Mouse (Mus musculus): ENCODE measurements around the gene Rfc2. TPM values are rescaled to one million over a fixed set of nuclear protein-coding genes. Genes with fewer than 3 reads are reported as not detected.

Gene Rfc2
- polyA plus RNA-seq, 1 experiment from 2014 or later: 324 TPM

DNA sequence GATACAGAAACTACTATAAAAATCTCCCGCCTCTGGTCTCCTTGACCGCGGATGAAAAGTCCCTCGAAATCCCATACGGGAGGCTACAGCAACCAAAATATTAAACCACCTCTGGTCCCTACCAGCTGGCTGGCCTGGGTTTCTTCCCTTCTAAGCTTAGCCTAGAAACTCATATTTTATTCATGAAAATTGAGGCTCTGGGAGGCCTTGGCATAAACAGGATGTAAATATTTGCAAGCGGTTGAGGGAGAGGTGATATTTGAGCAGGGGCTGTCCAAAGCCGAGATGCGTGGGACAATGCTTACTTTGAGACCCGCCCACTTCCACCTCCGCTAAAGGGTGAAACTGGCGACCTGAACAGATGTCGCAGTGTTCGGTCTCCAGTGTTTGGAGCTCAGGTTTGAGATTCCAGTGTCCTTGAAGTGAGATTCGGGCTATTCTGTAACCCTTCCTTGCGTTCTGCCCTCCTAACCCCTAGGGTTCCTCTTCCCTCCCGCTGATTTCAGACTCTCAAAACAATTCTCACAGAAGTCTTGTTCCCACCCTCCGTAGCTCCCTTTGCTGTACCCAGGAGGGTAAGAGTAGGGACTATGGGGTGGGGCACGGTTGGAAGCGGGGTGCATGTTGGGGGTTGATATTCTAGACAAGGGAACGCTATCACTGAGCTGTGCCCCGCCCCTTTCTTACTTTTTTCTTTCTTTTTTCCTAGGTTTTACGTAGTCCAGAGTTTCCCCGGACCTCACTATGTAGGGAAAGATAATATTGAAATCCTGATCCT is 9.2 kb upstream of the Rfc2 start:
- peak overlapping the region; percentile 43 for H3K4me3 ChIP-seq (ENCODE audit: low read depth, low read length)
- H3K9ac ChIP-seq (ENCODE audit: low read length): peak overlapping the region; percentile 58
- WGBS: 2% methylated on average over 23 of the region's 23 CpGs
- DNase-seq (ENCODE audit: low spot score): peak; percentile 71
- H3K9me3 ChIP-seq (ENCODE audit: control insufficient read depth, low read length): no peaks in the 10 kb centered on the region
- peaks cover 4% of the 10 kb centered on the region; the same call in 1 of the 2 replicates for H3K4me1 ChIP-seq (ENCODE audit: control insufficient read depth, insufficient read depth, low read length)
- no peak overlapping the region for H3K27ac ChIP-seq (ENCODE audit: low read depth, low read length)
- H3K27me3 ChIP-seq (ENCODE audit: control insufficient read depth, insufficient read depth, low read length): no peaks in the 10 kb centered on the region
- peak; percentile 35; the same call in 1 of the 2 replicates for ATAC-seq (ENCODE audit: insufficient read depth, low FRiP score, low TSS enrichment)
- H3K36me3 ChIP-seq (ENCODE audit: control insufficient read depth, insufficient read depth, low read length): no peaks in the 10 kb centered on the region
- peak overlapping the region; percentile 72 for H3K4me2 ChIP-seq (ENCODE audit: low read depth)

GRCm38 (mm10) chr5:134572508-134573214 is 8.5 kb upstream of the Rfc2 start:
- Histone ChIP-seq H3K36me3 (ENCODE audit: control insufficient read depth, insufficient read depth, low read length) (no peaks in the 10 kb centered on the region), H3K4me1 (ENCODE audit: control insufficient read depth, insufficient read depth, low read length) (peaks cover 4% of the 10 kb centered on the region; the same call in 1 of the 2 replicates), H3K4me2 (ENCODE audit: low read depth) (peak overlapping the region; percentile 72), H3K27me3 (ENCODE audit: control insufficient read depth, insufficient read depth, low read length) (no peaks in the 10 kb centered on the region), H3K9ac (ENCODE audit: low read length) (peak overlapping the region; percentile 58; the same call in 1 of the 2 replicates), H3K9me3 (ENCODE audit: control insufficient read depth, low read length) (no peaks in the 10 kb centered on the region), H3K27ac (ENCODE audit: low read depth, low read length) (no peak overlapping the region), H3K4me3 (ENCODE audit: low read depth, low read length) (peak overlapping the region; percentile 43; the same call in 1 of the 2 replicates)
- no peak for ATAC-seq (ENCODE audit: insufficient read depth, low FRiP score, low TSS enrichment)
- WGBS: 39% methylated on average over 10 of the region's 10 CpGs
- DNase-seq (ENCODE audit: low spot score): no peak

- no peak for DNase-seq (ENCODE audit: low spot score)
- no peak for ATAC-seq (ENCODE audit: insufficient read depth, low FRiP score, low TSS enrichment)
- Histone ChIP-seq H3K4me3 (ENCODE audit: low read depth, low read length) (no peak overlapping the region), H3K36me3 (ENCODE audit: control insufficient read depth, insufficient read depth, low read length) (no peaks in the 10 kb centered on the region), H3K4me1 (ENCODE audit: control insufficient read depth, insufficient read depth, low read length) (peaks cover 4% of the 10 kb centered on the region; the same call in 1 of the 2 replicates), H3K9me3 (ENCODE audit: control insufficient read depth, low read length) (no peaks in the 10 kb centered on the region), H3K27me3 (ENCODE audit: control insufficient read depth, insufficient read depth, low read length) (no peaks in the 10 kb centered on the region), H3K27ac (ENCODE audit: low read depth, low read length) (no peak overlapping the region), H3K9ac (ENCODE audit: low read length) (no peak overlapping the region), H3K4me2 (ENCODE audit: low read depth) (no peak overlapping the region)
- WGBS: 94% methylated on average over 5 of the region's 5 CpGs
Measured at GRCm38 (mm10) chr5:134575833-134576232, 5.3 kb upstream of the Rfc2 start.

- WGBS: 78% methylated on average over 14 of the region's 14 CpGs
- no peak for DNase-seq (ENCODE audit: low spot score)
Measured at GRCm38 (mm10) chr5:134576517-134577220, 4.5 kb upstream of the Rfc2 start.

GRCm38 (mm10) chr5:134577534-134577933 is 3.6 kb upstream of the Rfc2 start:
- H3K4me2 ChIP-seq (ENCODE audit: low read depth): no peak overlapping the region
- peaks cover under 1% of the 10 kb centered on the region; the same call in 1 of the 2 replicates for H3K4me1 ChIP-seq (ENCODE audit: control insufficient read depth, insufficient read depth, low read length)
- H3K27ac ChIP-seq (ENCODE audit: low read depth, low read length): no peak overlapping the region
- H3K9ac ChIP-seq (ENCODE audit: low read length): no peak overlapping the region
- DNase-seq (ENCODE audit: low spot score): no peak
- H3K27me3 ChIP-seq (ENCODE audit: control insufficient read depth, insufficient read depth, low read length): no peaks in the 10 kb centered on the region
- no peaks in the 10 kb centered on the region for H3K36me3 ChIP-seq (ENCODE audit: control insufficient read depth, insufficient read depth, low read length)
- no peak for ATAC-seq (ENCODE audit: insufficient read depth, low FRiP score, low TSS enrichment)
- no peaks in the 10 kb centered on the region for H3K9me3 ChIP-seq (ENCODE audit: control insufficient read depth, low read length)
- no peak overlapping the region for H3K4me3 ChIP-seq (ENCODE audit: low read depth, low read length)
- WGBS: 87% methylated on average over 7 of the region's 7 CpGs

More at GRCm38 (mm10) chr5:134576517-134577220, 4.5 kb upstream of the Rfc2 start:
- no peak overlapping the region for H3K4me2 ChIP-seq (ENCODE audit: low read depth)
- no peak for ATAC-seq (ENCODE audit: insufficient read depth, low FRiP score, low TSS enrichment)
- H3K9ac ChIP-seq (ENCODE audit: low read length): no peak overlapping the region
- peaks cover 4% of the 10 kb centered on the region; the same call in 1 of the 2 replicates for H3K4me1 ChIP-seq (ENCODE audit: control insufficient read depth, insufficient read depth, low read length)
- no peaks in the 10 kb centered on the region for H3K36me3 ChIP-seq (ENCODE audit: control insufficient read depth, insufficient read depth, low read length)
- H3K4me3 ChIP-seq (ENCODE audit: low read depth, low read length): no peak overlapping the region
- H3K9me3 ChIP-seq (ENCODE audit: control insufficient read depth, low read length): no peaks in the 10 kb centered on the region
- H3K27ac ChIP-seq (ENCODE audit: low read depth, low read length): no peak overlapping the region
- H3K27me3 ChIP-seq (ENCODE audit: control insufficient read depth, insufficient read depth, low read length): no peaks in the 10 kb centered on the region

- ATAC-seq (ENCODE audit: insufficient read depth, low FRiP score, low TSS enrichment): no peak
- no peak for DNase-seq (ENCODE audit: low spot score)
- Histone ChIP-seq H3K27me3 (ENCODE audit: control insufficient read depth, insufficient read depth, low read length) (no peaks in the 10 kb centered on the region), H3K4me3 (ENCODE audit: low read depth, low read length) (no peak overlapping the region), H3K9me3 (ENCODE audit: control insufficient read depth, low read length) (no peaks in the 10 kb centered on the region), H3K4me1 (ENCODE audit: control insufficient read depth, insufficient read depth, low read length) (peaks cover 4% of the 10 kb centered on the region; the same call in 1 of the 2 replicates), H3K4me2 (ENCODE audit: low read depth) (no peak overlapping the region), H3K9ac (ENCODE audit: low read length) (no peak overlapping the region), H3K27ac (ENCODE audit: low read depth, low read length) (no peak overlapping the region), H3K36me3 (ENCODE audit: control insufficient read depth, insufficient read depth, low read length) (no peaks in the 10 kb centered on the region)
- WGBS: 65% methylated on average over 3 of the region's 3 CpGs
Measured at GRCm38 (mm10) chr5:134579135-134579534, 2.0 kb upstream of the Rfc2 start.

- DNase-seq (ENCODE audit: low spot score): peak; percentile 96
- peak; percentile 88 for ATAC-seq (ENCODE audit: insufficient read depth, low FRiP score, low TSS enrichment)
- WGBS: 8% methylated on average over 27 of the region's 30 CpGs
- Histone ChIP-seq H3K4me1 (ENCODE audit: control insufficient read depth, insufficient read depth, low read length) (peaks cover 4% of the 10 kb centered on the region; the same call in 1 of the 2 replicates), H3K4me3 (ENCODE audit: low read depth, low read length) (peak overlapping the region; percentile 85), H3K27ac (ENCODE audit: low read depth, low read length) (no peak overlapping the region), H3K9me3 (ENCODE audit: control insufficient read depth, low read length) (no peaks in the 10 kb centered on the region), H3K36me3 (ENCODE audit: control insufficient read depth, insufficient read depth, low read length) (0 out of 2 replicates have a peak, but pooled peaks cover 2% of the 10 kb centered on the region), H3K27me3 (ENCODE audit: control insufficient read depth, insufficient read depth, low read length) (no peaks in the 10 kb centered on the region), H3K9ac (ENCODE audit: low read length) (peak overlapping the region; percentile 77), H3K4me2 (ENCODE audit: low read depth) (peak overlapping the region; percentile 72)
Measured at GRCm38 (mm10) chr5:134582221-134582907, 1.2 kb downstream of the Rfc2 start.

Data from neural tube, embryonic 11.5 days (tissue).